Mouse (Mus musculus): ENCODE measurements at regions not wholly inside any gene's neighbourhood (a gene's known extent, or its start where the extent isn't known, plus 50 kb on each side); places are given as distances from the start of the nearest gene placed in this dataset.

- Histone ChIP-seq H3K4me2 (replicated peaks) (no peak overlapping the region), H3K9me3 (no peaks in the 10 kb centered on the region), H3K27me3 (no peaks in the 10 kb centered on the region), H3K4me3 (no peak overlapping the region), H3K27ac (replicated peaks) (no peak overlapping the region), H3K36me3 (no peaks in the 10 kb centered on the region), H3K9ac (replicated peaks) (no peak overlapping the region), H3K4me1 (no peaks in the 10 kb centered on the region)
- 67% methylated on average over 1 of the region's 1 CpGs for WGBS
- ATAC-seq (replicated peaks) = no peak
Measured at GRCm38 (mm10) chr1:108144114-108144513, 554.3 kb downstream of the Serpinb8 start.

GRCm38 (mm10) chr1:108181350-108182167 lies 591.8 kb downstream of the Serpinb8 start:
- H3K9me3 ChIP-seq = no peaks in the 10 kb centered on the region
- H3K4me3 ChIP-seq = no peak overlapping the region
- peak; percentile 90 for ATAC-seq (replicated peaks)
- no peak overlapping the region for H3K9ac ChIP-seq (replicated peaks)
- no peak overlapping the region for H3K4me2 ChIP-seq (replicated peaks)
- no peaks in the 10 kb centered on the region for H3K27me3 ChIP-seq
- H3K27ac ChIP-seq (replicated peaks) = peak overlapping the region; percentile 70
- peaks cover 16% of the 10 kb centered on the region for H3K4me1 ChIP-seq
- no peaks in the 10 kb centered on the region for H3K36me3 ChIP-seq
- WGBS = 35% methylated on average over 3 of the region's 3 CpGs

- WGBS = 42% methylated on average over 4 of the region's 4 CpGs
Measured at GRCm38 (mm10) chr1:108182168-108182539, 592.3 kb downstream of the Serpinb8 start.

GRCm38 (mm10) chr1:108224047-108224446 lies 634.2 kb downstream of the Serpinb8 start:
- H3K9ac ChIP-seq (replicated peaks) = no peak overlapping the region
- no peaks in the 10 kb centered on the region for H3K27me3 ChIP-seq
- H3K36me3 ChIP-seq = no peaks in the 10 kb centered on the region
- no peak overlapping the region for H3K27ac ChIP-seq (replicated peaks)
- no peak for ATAC-seq (replicated peaks)
- no peaks in the 10 kb centered on the region for H3K4me1 ChIP-seq
- H3K9me3 ChIP-seq = no peaks in the 10 kb centered on the region
- WGBS = 71% methylated on average over 1 of the region's 1 CpGs
- H3K4me2 ChIP-seq (replicated peaks) = no peak overlapping the region
- H3K4me3 ChIP-seq = no peak overlapping the region

More at GRCm38 (mm10) chr1:108182168-108182539, 592.3 kb downstream of the Serpinb8 start:
- no peak overlapping the region for H3K4me2 ChIP-seq (replicated peaks)
- no peaks in the 10 kb centered on the region for H3K27me3 ChIP-seq
- H3K9ac ChIP-seq (replicated peaks) = no peak overlapping the region
- no peaks in the 10 kb centered on the region for H3K9me3 ChIP-seq
- H3K27ac ChIP-seq (replicated peaks) = peak overlapping the region; percentile 70
- H3K36me3 ChIP-seq = no peaks in the 10 kb centered on the region
- no peak overlapping the region for H3K4me3 ChIP-seq
- ATAC-seq (replicated peaks) = no peak; the same call in none of the 2 replicates
- peaks cover 16% of the 10 kb centered on the region for H3K4me1 ChIP-seq

- ATAC-seq (replicated peaks) = no peak
- no peaks in the 10 kb centered on the region for H3K9me3 ChIP-seq
- no peaks in the 10 kb centered on the region for H3K4me1 ChIP-seq
- H3K36me3 ChIP-seq = no peaks in the 10 kb centered on the region
- no peak overlapping the region for H3K27ac ChIP-seq (replicated peaks)
- no peak overlapping the region for H3K4me2 ChIP-seq (replicated peaks)
- no peak overlapping the region for H3K9ac ChIP-seq (replicated peaks)
- no peak overlapping the region for H3K4me3 ChIP-seq
- no peaks in the 10 kb centered on the region for H3K27me3 ChIP-seq
Measured at GRCm38 (mm10) chr1:108240152-108240551, 650.3 kb downstream of the Serpinb8 start.

GRCm38 (mm10) chr1:108255147-108255546 lies 665.3 kb downstream of the Serpinb8 start:
- Histone ChIP-seq H3K4me2 (replicated peaks) (no peak overlapping the region), H3K27ac (replicated peaks) (no peak overlapping the region), H3K4me1 (no peaks in the 10 kb centered on the region), H3K4me3 (no peak overlapping the region), H3K9ac (replicated peaks) (no peak overlapping the region), H3K36me3 (no peaks in the 10 kb centered on the region), H3K9me3 (no peaks in the 10 kb centered on the region), H3K27me3 (no peaks in the 10 kb centered on the region)
- 88% methylated on average over 3 of the region's 3 CpGs for WGBS
- no peak for ATAC-seq (replicated peaks)

- Histone ChIP-seq H3K9ac (replicated peaks) (no peak overlapping the region), H3K9me3 (no peaks in the 10 kb centered on the region), H3K4me1 (no peaks in the 10 kb centered on the region), H3K27ac (replicated peaks) (no peak overlapping the region), H3K4me3 (no peak overlapping the region), H3K4me2 (replicated peaks) (no peak overlapping the region), H3K36me3 (no peaks in the 10 kb centered on the region), H3K27me3 (no peaks in the 10 kb centered on the region)
- ATAC-seq (replicated peaks) = no peak
Measured at GRCm38 (mm10) chr1:108259355-108259754, 669.5 kb downstream of the Serpinb8 start.

GRCm38 (mm10) chr1:108282099-108282498 lies 692.3 kb downstream of the Serpinb8 start:
- H3K27ac ChIP-seq (replicated peaks) = no peak overlapping the region
- no peak for ATAC-seq (replicated peaks)
- H3K27me3 ChIP-seq = no peaks in the 10 kb centered on the region
- H3K9me3 ChIP-seq = no peaks in the 10 kb centered on the region
- H3K4me3 ChIP-seq = no peak overlapping the region
- H3K9ac ChIP-seq (replicated peaks) = no peak overlapping the region
- no peak overlapping the region for H3K4me2 ChIP-seq (replicated peaks)
- H3K4me1 ChIP-seq = no peaks in the 10 kb centered on the region
- H3K36me3 ChIP-seq = no peaks in the 10 kb centered on the region
- 90% methylated on average over 5 of the region's 5 CpGs for WGBS

GRCm38 (mm10) chr1:108286571-108286970 lies 696.8 kb downstream of the Serpinb8 start:
- Histone ChIP-seq H3K9me3 (no peaks in the 10 kb centered on the region), H3K27me3 (no peaks in the 10 kb centered on the region), H3K4me1 (no peaks in the 10 kb centered on the region), H3K4me3 (no peak overlapping the region), H3K4me2 (replicated peaks) (no peak overlapping the region), H3K9ac (replicated peaks) (no peak overlapping the region), H3K36me3 (no peaks in the 10 kb centered on the region), H3K27ac (replicated peaks) (no peak overlapping the region)
- ATAC-seq (replicated peaks) = no peak
- 64% methylated on average over 1 of the region's 1 CpGs for whole genome bisulfite sequencing

All from forebrain, embryonic 15.5 days (tissue).